Mouse (Mus musculus): ENCODE data around the gene Acacb. TPM values are rescaled to one million over a fixed set of nuclear protein-coding genes. Genes with fewer than 3 reads are reported as not detected.

Gene Acacb
- total and polyA plus RNA-seq, 2 experiments from 2014 or later = 2.0 to 5.6 TPM

- DNase-seq (ENCODE audit: low spot score) (no peak), ATAC-seq (ENCODE audit: low FRiP score) (no peak)
- Histone ChIP-seq H3K9me3 (ENCODE audit: low read length) (no peaks in the 10 kb centered on the region), H3K27me3 (ENCODE audit: insufficient read depth, low read length) (no peaks in the 10 kb centered on the region), H3K9ac (replicated peaks; ENCODE audit: low read length, poor library complexity, severe bottlenecking) (no peak overlapping the region), H3K4me3 (ENCODE audit: low read depth, low read length) (0 out of 2 replicates have a peak overlapping the region, but pooled peaks have one; percentile 48), H3K4me1 (ENCODE audit: insufficient read depth, low read length) (no peaks in the 10 kb centered on the region), H3K4me2 (ENCODE audit: low read depth, low read length, poor library complexity, severe bottlenecking) (peak overlapping the region; percentile 76), H3K36me3 (ENCODE audit: insufficient read depth, low read length) (peaks cover 19% of the 10 kb centered on the region), H3K27ac (ENCODE audit: low read depth, low read length) (no peak overlapping the region)
- TF ChIP-seq CTCF (IDR thresholded peaks at IDR 0.05) = no peak
- whole genome bisulfite sequencing = 88% methylated on average over 7 of the region's 7 CpGs
Observed at GRCm38 (mm10) chr5:114126499-114127244, 19.7 kb upstream of the Acacb start.

GRCm38 (mm10) chr5:114127374-114128349 lies 18.7 kb upstream of the Acacb start, which contains the start of gene Alkbh2:
TSS of gene Alkbh2 (minus strand) at chr5:114128218.
- peak within 1 kb of the TSS; percentile 52 for H3K9ac ChIP-seq (replicated peaks; ENCODE audit: low read length, poor library complexity, severe bottlenecking)

GRCm38 (mm10) chr5:114129550-114130210 lies 16.7 kb upstream of the Acacb start:
- WGBS = 82% methylated on average over 15 of the region's 15 CpGs
- DNase-seq (ENCODE audit: low spot score) (no peak), ATAC-seq (ENCODE audit: low FRiP score) (no peak)
- Histone ChIP-seq H3K27ac (ENCODE audit: low read depth, low read length) (no peak overlapping the region), H3K27me3 (ENCODE audit: insufficient read depth, low read length) (no peaks in the 10 kb centered on the region), H3K4me3 (ENCODE audit: low read depth, low read length) (peak overlapping the region; percentile 60), H3K4me1 (ENCODE audit: insufficient read depth, low read length) (no peaks in the 10 kb centered on the region), H3K9me3 (ENCODE audit: low read length) (no peaks in the 10 kb centered on the region), H3K4me2 (ENCODE audit: low read depth, low read length, poor library complexity, severe bottlenecking) (peak overlapping the region; percentile 91), H3K36me3 (ENCODE audit: insufficient read depth, low read length) (no peaks in the 10 kb centered on the region), H3K9ac (replicated peaks; ENCODE audit: low read length, poor library complexity, severe bottlenecking) (no peak overlapping the region)
- no peak for TF ChIP-seq CTCF (IDR thresholded peaks at IDR 0.05)

More at GRCm38 (mm10) chr5:114127374-114128349, 18.7 kb upstream of the Acacb start, which contains the start of gene Alkbh2:
- peaks cover 11% of the 10 kb centered on the region for H3K36me3 ChIP-seq (ENCODE audit: insufficient read depth, low read length)
- no peaks in the 10 kb centered on the region for H3K4me1 ChIP-seq (ENCODE audit: insufficient read depth, low read length)
- peak; percentile 98 for TF ChIP-seq CTCF (IDR thresholded peaks at IDR 0.05)
- H3K9me3 ChIP-seq (ENCODE audit: low read length) = no peaks in the 10 kb centered on the region
- DNase-seq (ENCODE audit: low spot score) (peak; percentile 75), ATAC-seq (ENCODE audit: low FRiP score) (peak; percentile 22; the same call in 1 of the 2 replicates)
- H3K4me3 ChIP-seq (ENCODE audit: low read depth, low read length) = peak within 1 kb of the TSS; percentile 48
- under 1% methylated on average over 69 of the region's 69 CpGs for WGBS
- H3K27me3 ChIP-seq (ENCODE audit: insufficient read depth, low read length) = no peaks in the 10 kb centered on the region
- H3K27ac ChIP-seq (ENCODE audit: low read depth, low read length) = peak within 1 kb of the TSS; percentile 76
- H3K4me2 ChIP-seq (ENCODE audit: low read depth, low read length, poor library complexity, severe bottlenecking) = peak within 1 kb of the TSS; percentile 76

- H3K27ac ChIP-seq (ENCODE audit: low read depth, low read length) = peak within 1 kb of the TSS; percentile 38; the same call in 1 of the 2 replicates
- WGBS = under 1% methylated on average over 24 of the region's 29 CpGs
- H3K4me3 ChIP-seq (ENCODE audit: low read depth, low read length) = peak within 1 kb of the TSS; percentile 60
- no peaks in the 10 kb centered on the region for H3K9me3 ChIP-seq (ENCODE audit: low read length)
- no peaks in the 10 kb centered on the region for H3K27me3 ChIP-seq (ENCODE audit: insufficient read depth, low read length)
- H3K4me1 ChIP-seq (ENCODE audit: insufficient read depth, low read length) = no peaks in the 10 kb centered on the region
- ATAC-seq (ENCODE audit: low FRiP score) (peak; percentile 61), DNase-seq (ENCODE audit: low spot score) (peak; percentile 77)
- TF ChIP-seq CTCF (IDR thresholded peaks at IDR 0.05) = no peak
- no peak within 1 kb of the TSS for H3K9ac ChIP-seq (replicated peaks; ENCODE audit: low read length, poor library complexity, severe bottlenecking)
- no peaks in the 10 kb centered on the region for H3K36me3 ChIP-seq (ENCODE audit: insufficient read depth, low read length)
- peak within 1 kb of the TSS; percentile 91 for H3K4me2 ChIP-seq (ENCODE audit: low read depth, low read length, poor library complexity, severe bottlenecking)
Observed at GRCm38 (mm10) chr5:114130211-114130605, 16.1 kb upstream of the Acacb start, which contains the start of gene Ung. TSS of gene Ung (plus strand) at chr5:114130386.

- no peak overlapping the region for H3K9ac ChIP-seq (replicated peaks; ENCODE audit: low read length, poor library complexity, severe bottlenecking)
- DNase-seq (ENCODE audit: low spot score) (peak; percentile 95), ATAC-seq (ENCODE audit: low FRiP score) (peak; percentile 98)
- H3K4me3 ChIP-seq (ENCODE audit: low read depth, low read length) = peak overlapping the region; percentile 60
- TF ChIP-seq CTCF (IDR thresholded peaks at IDR 0.05) = no peak
- WGBS = under 1% methylated on average over 77 of the region's 87 CpGs
- H3K36me3 ChIP-seq (ENCODE audit: insufficient read depth, low read length) = no peaks in the 10 kb centered on the region
- peak overlapping the region; percentile 38; the same call in 1 of the 2 replicates for H3K27ac ChIP-seq (ENCODE audit: low read depth, low read length)
- no peaks in the 10 kb centered on the region for H3K4me1 ChIP-seq (ENCODE audit: insufficient read depth, low read length)
- H3K4me2 ChIP-seq (ENCODE audit: low read depth, low read length, poor library complexity, severe bottlenecking) = peak overlapping the region; percentile 91
- H3K9me3 ChIP-seq (ENCODE audit: low read length) = no peaks in the 10 kb centered on the region
- no peaks in the 10 kb centered on the region for H3K27me3 ChIP-seq (ENCODE audit: insufficient read depth, low read length)
Observed at GRCm38 (mm10) chr5:114130698-114131520, 15.4 kb upstream of the Acacb start.

Data from midbrain, postnatal 0 days (tissue).